Mouse (Mus musculus) left cerebral cortex, adult 2 months (tissue): ENCODE data around the gene Gpr137. TPM values are rescaled to one million over a fixed set of nuclear protein-coding genes. Genes with fewer than 3 reads are reported as not detected.

ENCODE experiments used
- DNase-seq, 2 experiments: peaks; one replicate each; pipeline ENCODE4 v3.0.0; 2021 to 2022; ENCODE audit warnings: low spot score in 2 of 2, mixed read lengths in 1 of 2; ENCODE audit errors: extremely low spot score in 1 of 2
- H3K27ac ChIP-seq: fragments of 200-600 bp; 2 replicates; pipeline ENCODE4 v1.8.1; 2022
- H3K4me3 ChIP-seq: fragments of 200-600 bp; 2 replicates; pipeline ENCODE4 v1.8.1; 2022
- CTCF ChIP-seq: fragments of 200-600 bp; IDR thresholded peaks from 2 replicates; pipeline ENCODE4 v1.8.1; 2022; ENCODE audit warnings: antibody characterized with exemption, mild to moderate bottlenecking, moderate library complexity
- intact Hi-C: fragments of 180-260 bp; cut with DNase I; formaldehyde crosslinking; loops from one replicate; pipeline ENCODE4 v1.15.1; 2025
- total RNA-seq, 2 experiments: library from RNA; stranded (reverse); gene quantifications; 2 replicates each; pipeline ENCODE4 v1.2.3; 2021

Gpr137 gene
- total RNA-seq, 2 experiments from 2014 or later, result 97.3 to 104 TPM

DNA sequence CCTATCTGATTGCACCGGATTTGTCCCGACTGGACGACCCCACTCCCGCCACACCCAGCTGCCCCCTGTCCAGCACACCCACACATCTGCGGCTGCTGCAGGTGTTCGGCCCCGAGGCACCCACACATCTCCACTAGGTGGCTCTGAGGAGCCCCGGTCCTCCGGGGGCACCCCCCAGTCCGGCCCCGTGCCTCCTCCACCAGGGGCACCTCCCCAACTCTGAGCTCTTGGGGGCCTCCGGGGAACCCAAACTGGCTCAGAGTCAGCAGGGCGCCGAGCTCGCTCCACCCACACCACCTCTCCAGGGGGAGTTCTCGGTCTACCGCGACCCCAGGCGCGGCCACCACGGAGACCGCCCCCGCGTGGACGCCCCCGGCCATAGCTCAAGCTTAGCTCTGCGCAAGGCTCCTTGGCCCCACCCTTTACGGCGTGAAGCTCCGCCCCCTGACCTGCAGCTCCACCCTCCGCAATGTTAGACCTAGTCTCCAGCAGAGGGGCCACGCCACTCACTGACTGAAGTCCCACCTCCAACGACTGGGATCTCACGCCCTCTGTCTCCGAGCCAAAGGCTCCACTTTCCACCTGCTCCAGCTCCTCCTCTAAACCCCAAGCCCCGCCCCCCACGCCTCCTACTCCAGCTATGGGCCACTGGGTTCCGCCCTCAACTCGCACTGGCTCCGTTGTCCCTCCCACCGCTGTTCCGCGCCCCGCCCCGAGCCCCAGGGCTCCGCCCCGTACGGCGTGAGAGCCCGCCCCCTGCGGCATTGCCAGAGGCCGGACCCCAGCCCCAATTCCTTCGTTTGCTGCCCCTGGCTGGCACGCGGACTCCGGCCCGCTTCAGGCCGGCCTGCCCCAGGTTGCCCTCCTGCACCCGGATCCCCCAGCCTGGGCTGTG, 37.5 kb upstream of the Gpr137 start:
- Histone ChIP-seq H3K4me3 (peak overlapping the region; percentile 91), H3K27ac (peak overlapping the region; percentile 99)
- DNase-seq, result peak; percentile 98 to 100
- intact Hi-C loops, result loop anchor here (2.0 to 5.0 kb wide), 2 partner anchors 37 to 57 kb away; partner anchors contain the start of genes Bad and Gpr137
- TF ChIP-seq CTCF, result peak; percentile 66

DNA sequence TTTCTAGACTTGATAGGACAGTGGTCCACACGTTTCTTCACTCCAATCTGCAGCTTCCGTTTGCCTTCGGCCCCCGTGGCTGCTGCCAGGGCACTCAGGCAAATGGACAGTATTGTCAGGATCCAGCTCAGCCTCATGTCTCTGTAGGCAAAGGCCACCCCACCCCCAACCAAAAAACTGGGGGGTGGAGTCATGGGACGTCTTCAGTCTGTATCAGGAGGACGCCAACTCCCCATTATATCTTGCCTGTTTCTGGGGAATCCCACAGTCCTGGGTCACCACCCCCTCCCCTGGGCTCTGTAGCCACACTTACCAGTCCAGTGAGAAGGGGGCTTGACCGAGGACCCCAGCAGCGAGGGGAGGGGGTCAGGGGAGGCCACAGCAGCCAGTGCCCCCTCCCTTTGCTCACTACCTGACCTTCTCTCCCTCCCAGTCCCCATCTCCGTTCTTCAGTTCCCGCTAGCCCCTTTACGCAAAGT, 36.8 kb upstream of the Gpr137 start:
- peak; percentile 43 for DNase-seq
- intact Hi-C loops, result loop anchor here (2.0 to 5.0 kb wide), 2 partner anchors 37 to 56 kb away; partner anchors contain the start of genes Bad and Gpr137
- peak overlapping the region; percentile 91 for H3K4me3 ChIP-seq
- TF ChIP-seq CTCF, result no peak
- peak overlapping the region; percentile 99 for H3K27ac ChIP-seq

DNA sequence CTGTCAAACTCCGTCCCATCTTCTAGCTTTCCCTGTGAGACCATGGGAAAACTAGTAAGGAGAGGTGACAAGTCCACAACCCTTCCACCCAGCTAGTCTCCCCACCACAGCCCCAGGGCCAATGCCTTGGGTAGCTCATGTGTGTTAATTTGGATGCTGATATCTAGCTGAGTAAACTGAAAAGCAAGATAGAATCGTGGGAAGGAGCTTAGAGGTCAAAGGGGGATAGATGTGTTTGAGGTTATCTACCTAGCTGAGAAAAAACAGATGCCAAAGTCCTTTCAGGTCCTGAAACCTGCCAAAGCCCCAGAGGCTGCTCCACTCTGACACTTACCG, 36.3 kb upstream of the Gpr137 start:
- peak overlapping the region; percentile 99; the same call in 1 of the 2 replicates for H3K27ac ChIP-seq
- no peak for DNase-seq

GRCm38 (mm10) chr19:6977759-6978638, 35.7 kb upstream of the Gpr137 start:
- TF ChIP-seq CTCF, result no peak
- Histone ChIP-seq H3K27ac (peak overlapping the region; percentile 99; the same call in 1 of the 2 replicates), H3K4me3 (peak overlapping the region; percentile 91)
- DNase-seq, result no peak
- intact Hi-C loops, result loop anchor here (2.0 to 5.0 kb wide), 2 partner anchors 36 to 55 kb away; partner anchors contain the start of genes Bad and Gpr137

More for the DNA sequence above, 36.3 kb upstream of the Gpr137 start:
- no peak for TF ChIP-seq CTCF
- peak overlapping the region; percentile 91 for H3K4me3 ChIP-seq
- intact Hi-C loops, result loop anchor here (2.0 to 5.0 kb wide), 2 partner anchors 36 to 56 kb away; partner anchors contain the start of genes Bad and Gpr137

GRCm38 (mm10) chr19:6975537-6976521, 33.5 kb upstream of the Gpr137 start, which contains the start of gene Plcb3:
Plcb3 (minus strand) TSS chr19:6976470.
- DNase-seq, result peak; percentile 43 to 68
- peak; percentile 30 for TF ChIP-seq CTCF
- Histone ChIP-seq H3K27ac (peak within 1 kb of the TSS; percentile 80), H3K4me3 (peak within 1 kb of the TSS; percentile 92)
- intact Hi-C loops, result loop anchor here (5.0 kb wide), 1 partner anchor 34 kb away; the partner anchor contains the start of genes Bad and Gpr137

GRCm38 (mm10) chr19:6974211-6975205, 32.2 kb upstream of the Gpr137 start, which contains the start of gene Ppp1r14b:
Ppp1r14b (plus strand) TSS chr19:6974968.
- no peak for TF ChIP-seq CTCF
- Histone ChIP-seq H3K4me3 (peak within 1 kb of the TSS; percentile 92), H3K27ac (peak within 1 kb of the TSS; percentile 80)
- peak; percentile 72 to 76 for DNase-seq
- intact Hi-C loops, result loop anchor here (5.0 kb wide), 1 partner anchor 32 kb away; the partner anchor contains the start of genes Bad and Gpr137

GRCm38 (mm10) chr19:6973581-6974190, 31.4 kb upstream of the Gpr137 start:
- intact Hi-C loops, result no loop called here
- H3K27ac ChIP-seq, result no peak overlapping the region; the same call in 1 of the 2 replicates
- no peak for TF ChIP-seq CTCF
- no peak for DNase-seq
- H3K4me3 ChIP-seq, result peak overlapping the region; percentile 92

GRCm38 (mm10) chr19:6972247-6972917, 30.1 kb upstream of the Gpr137 start:
- DNase-seq, result no peak
- Histone ChIP-seq H3K4me3 (no peak overlapping the region), H3K27ac (no peak overlapping the region)
- no peak for TF ChIP-seq CTCF
- intact Hi-C loops, result no loop called here
